Mouse (Mus musculus) testis, adult 2 months (tissue): Measurements from ENCODE around the gene Ubap2l. TPM values are rescaled to one million over a fixed set of nuclear protein-coding genes. Genes with fewer than 3 reads are reported as not detected.

Source experiments
- H3K27ac ChIP-seq: fragments of 200-500 bp; 2 replicates; pipeline ENCODE4 v1.5.1; 2012; ENCODE audit warnings: low read depth, low read length; ENCODE audit not compliant: control insufficient read depth, insufficient read depth
- H3K27me3 ChIP-seq: fragments of 200-500 bp; 2 replicates; pipeline ENCODE4 v1.6.1; 2012; ENCODE audit warnings: mild to moderate bottlenecking, low read length, moderate library complexity; ENCODE audit not compliant: control insufficient read depth, insufficient read depth
- H3K36me3 ChIP-seq: fragments of 200-500 bp; 2 replicates; pipeline ENCODE4 v1.6.1; 2012; ENCODE audit warnings: mild to moderate bottlenecking, low read length; ENCODE audit not compliant: control insufficient read depth, insufficient read depth
- H3K4me1 ChIP-seq: fragments of 200-500 bp; 2 replicates; pipeline ENCODE4 v1.6.1; 2012; ENCODE audit warnings: low read length; ENCODE audit not compliant: control insufficient read depth, insufficient read depth
- H3K4me3 ChIP-seq: fragments of 200-500 bp; 2 replicates; pipeline ENCODE4 v1.5.1; 2012; ENCODE audit warnings: low read depth, mild to moderate bottlenecking, low read length, moderate library complexity, mixed read lengths; ENCODE audit not compliant: control insufficient read depth
- CTCF ChIP-seq: fragments of 200-500 bp; IDR thresholded peaks from 2 replicates; pipeline ENCODE4 v1.5.1; 2012; ENCODE audit warnings: low read depth, mild to moderate bottlenecking, inconsistent platforms, low read length, moderate library complexity; ENCODE audit not compliant: control insufficient read depth, insufficient read depth, insufficient replicate concordance
- POLR2A ChIP-seq: fragments of 200-500 bp; IDR thresholded peaks from 2 replicates; pipeline ENCODE4 v1.6.1; 2012; ENCODE audit warnings: low read depth, mild to moderate bottlenecking, inconsistent platforms, low read length, moderate library complexity; ENCODE audit not compliant: control insufficient read depth
- polyA plus RNA-seq: library from polyadenylated mRNA; depleted of rRNA; stranded (reverse); fragments of >200 nt; gene quantifications from 2 replicates; pipeline ENCODE4 v1.2.3, GENCODE M21; 2012; rRNA removed

The Ubap2l gene
- 200 and 234 TPM in 2 replicates for polyA plus RNA-seq

DNA sequence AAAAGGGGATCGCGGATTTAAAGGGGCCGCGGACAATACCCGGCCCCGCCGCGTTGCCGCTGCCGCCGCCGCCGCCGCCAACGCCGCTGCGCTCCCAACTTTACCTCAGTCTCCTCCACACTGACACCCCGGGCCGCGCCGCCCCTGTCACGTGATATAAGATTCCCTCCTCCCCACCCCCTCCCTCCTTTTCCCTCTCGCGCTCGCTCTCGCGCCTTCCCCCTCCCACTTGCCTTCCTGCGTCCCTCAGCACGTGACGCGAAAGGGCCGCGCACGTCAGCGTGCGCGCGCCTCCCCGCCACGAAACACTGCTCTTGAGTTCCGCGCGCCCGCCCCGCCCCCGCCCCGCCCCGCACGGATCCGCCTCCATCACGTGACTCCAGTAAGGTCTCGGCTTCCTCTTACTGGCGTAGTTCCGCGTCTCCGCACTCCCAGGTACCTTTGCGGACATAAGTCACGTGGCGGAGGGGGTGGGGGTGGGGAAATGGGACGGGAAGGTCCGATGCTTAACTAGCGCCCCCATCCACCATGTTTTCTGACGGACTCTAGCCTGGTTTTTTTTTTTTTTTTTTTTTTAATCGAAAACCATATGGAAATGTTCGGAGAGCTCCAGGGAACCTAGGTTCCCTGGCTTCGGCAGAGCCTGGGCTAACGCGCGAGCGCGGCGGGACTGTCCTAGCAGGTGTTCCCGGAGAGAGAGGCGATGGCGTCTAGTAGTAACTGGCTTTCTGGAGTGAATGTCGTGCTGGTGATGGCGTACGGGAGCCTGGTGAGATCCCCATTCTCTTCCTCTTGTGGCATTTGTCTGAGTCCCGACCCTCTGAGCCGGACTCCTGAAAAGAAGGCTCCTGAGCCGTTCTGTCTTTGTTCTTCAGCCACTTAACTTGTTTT lies at the start of gene Ubap2l:
Gene Ubap2l (minus strand): TSS at position 278 of the 891 bp plus-strand sequence.
- Histone ChIP-seq H3K27me3 (no peaks in the 10 kb centered on the region), H3K36me3 (no peaks in the 10 kb centered on the region; the same call in 1 of the 2 replicates), H3K4me1 (no peaks in the 10 kb centered on the region), H3K27ac (peak within 1 kb of the TSS; percentile 98), H3K4me3 (peak within 1 kb of the TSS; percentile 99)
- TF ChIP-seq POLR2A, result peak; percentile 79
- TF ChIP-seq CTCF, result no peak

DNA sequence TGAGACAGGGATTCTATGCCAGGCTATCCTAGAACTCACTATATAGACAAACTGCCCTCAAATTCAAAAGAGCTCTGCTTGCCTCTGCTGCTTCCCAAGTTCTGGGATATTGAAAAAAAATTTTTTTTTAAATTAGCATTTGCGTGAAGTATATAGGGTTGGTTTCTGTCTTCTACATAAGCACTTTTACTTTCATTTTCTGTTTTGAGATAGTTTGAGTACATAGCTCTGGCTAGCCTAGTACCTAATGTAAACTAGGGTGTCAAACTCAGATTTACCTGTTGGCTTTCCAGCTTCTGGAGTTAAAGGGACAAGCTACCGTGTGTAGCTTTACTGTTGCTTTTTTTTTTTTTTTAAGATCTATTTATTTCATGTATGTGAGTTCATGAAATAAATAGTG lies 49.2 kb upstream of the Ubap2l start:
- TF ChIP-seq CTCF (no peak), POLR2A (no peak)
- no peaks in the 10 kb centered on the region for H3K36me3 ChIP-seq

DNA sequence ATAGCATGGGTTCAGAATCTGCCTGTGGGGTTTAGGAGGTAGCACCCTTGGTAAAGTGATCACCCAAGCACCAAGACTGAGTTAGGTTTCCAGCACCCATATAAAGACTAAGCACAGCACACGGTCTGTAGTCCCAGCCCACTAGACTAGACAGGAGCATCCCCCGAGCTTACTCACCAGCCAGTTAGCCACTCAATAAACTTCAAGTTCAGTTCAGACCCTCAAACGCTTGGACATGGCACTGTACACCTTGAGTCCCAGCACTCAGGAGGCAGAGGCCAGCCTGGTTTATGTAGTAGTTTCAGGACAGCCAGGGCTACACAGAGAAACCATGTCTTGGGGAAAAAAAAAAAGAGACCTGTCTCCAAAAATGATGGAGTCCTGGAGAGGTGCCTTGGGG lies 48.6 kb upstream of the Ubap2l start:
- no peak overlapping the region for H3K4me3 ChIP-seq
- H3K4me1 ChIP-seq, result peaks cover 3% of the 10 kb centered on the region; the same call in 1 of the 2 replicates
- H3K36me3 ChIP-seq, result no peaks in the 10 kb centered on the region
- no peaks in the 10 kb centered on the region for H3K27me3 ChIP-seq
- no peak overlapping the region for H3K27ac ChIP-seq
- TF ChIP-seq CTCF, result no peak

More for the DNA sequence above, 49.2 kb upstream of the Ubap2l start:
- Histone ChIP-seq H3K4me3 (no peak overlapping the region), H3K27me3 (no peaks in the 10 kb centered on the region), H3K4me1 (peaks cover 3% of the 10 kb centered on the region; the same call in 1 of the 2 replicates), H3K27ac (no peak overlapping the region)

- Histone ChIP-seq H3K27ac (no peak overlapping the region), H3K4me1 (no peaks in the 10 kb centered on the region), H3K27me3 (no peaks in the 10 kb centered on the region), H3K36me3 (no peaks in the 10 kb centered on the region), H3K4me3 (no peak overlapping the region)
- no peak for TF ChIP-seq CTCF
- no peak for TF ChIP-seq POLR2A
Measured at GRCm38 (mm10) chr3:90097928-90098327, 45.5 kb upstream of the Ubap2l start.

DNA sequence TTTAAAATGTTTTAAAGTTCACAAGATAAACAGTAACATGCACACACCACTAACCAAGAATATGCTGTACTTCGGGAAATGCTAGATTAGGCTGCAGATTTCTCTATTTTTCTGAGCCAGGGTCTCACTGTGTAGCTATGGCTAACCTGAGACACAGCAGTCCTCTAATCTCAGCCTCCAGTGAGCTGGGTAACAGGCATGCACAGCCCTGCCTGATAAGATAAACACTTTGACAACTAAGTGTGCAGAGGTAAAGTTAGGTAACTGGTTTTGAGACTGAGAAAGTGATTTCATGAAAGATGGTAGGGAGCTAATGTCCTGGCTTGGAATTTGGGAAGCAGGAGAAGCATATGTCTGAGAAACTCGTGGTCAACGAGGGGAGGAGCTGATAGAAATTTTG lies 42.0 kb upstream of the Ubap2l start:
- Histone ChIP-seq H3K36me3 (no peaks in the 10 kb centered on the region), H3K27me3 (no peaks in the 10 kb centered on the region), H3K4me3 (no peak overlapping the region), H3K27ac (no peak overlapping the region), H3K4me1 (no peaks in the 10 kb centered on the region)
- TF ChIP-seq CTCF (no peak), POLR2A (no peak)

GRCm38 (mm10) chr3:90090892-90091291 lies 38.5 kb upstream of the Ubap2l start:
- Histone ChIP-seq H3K27me3 (no peaks in the 10 kb centered on the region), H3K36me3 (no peaks in the 10 kb centered on the region; the same call in 1 of the 2 replicates)

DNA sequence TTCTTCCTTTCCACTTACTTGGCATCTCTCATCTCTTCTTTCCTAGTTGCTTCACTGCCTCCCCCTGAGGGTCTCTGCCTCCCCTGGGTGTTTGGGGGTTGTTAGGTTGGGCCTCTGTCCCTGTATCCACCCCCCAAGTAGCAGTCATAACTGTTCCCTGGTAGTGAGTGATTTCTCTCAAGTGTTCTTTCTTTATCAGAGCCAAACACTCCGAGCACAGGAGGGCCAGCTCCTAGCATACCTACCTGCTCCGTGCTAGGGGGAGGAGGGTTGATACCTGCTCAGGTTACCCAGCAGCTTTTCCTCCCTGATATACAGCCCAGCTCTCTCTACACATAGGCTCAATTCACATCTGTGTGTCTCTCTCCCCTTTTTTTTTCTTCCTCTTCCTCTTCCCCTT lies 36.2 kb upstream of the Ubap2l start:
- H3K36me3 ChIP-seq, result no peaks in the 10 kb centered on the region; the same call in 1 of the 2 replicates
- TF ChIP-seq POLR2A, result no peak
- no peak for TF ChIP-seq CTCF
- no peak overlapping the region for H3K27ac ChIP-seq
- no peaks in the 10 kb centered on the region for H3K27me3 ChIP-seq
- H3K4me3 ChIP-seq, result no peak overlapping the region
- peaks cover 2% of the 10 kb centered on the region; the same call in 1 of the 2 replicates for H3K4me1 ChIP-seq

More at GRCm38 (mm10) chr3:90090892-90091291, 38.5 kb upstream of the Ubap2l start:
- Histone ChIP-seq H3K4me1 (no peaks in the 10 kb centered on the region), H3K27ac (no peak overlapping the region), H3K4me3 (no peak overlapping the region)
- no peak for TF ChIP-seq POLR2A
- TF ChIP-seq CTCF, result no peak
